Mouse (Mus musculus) hindbrain, embryonic 15.5 days (tissue): ENCODE data around the gene L3mbtl3. TPM values are rescaled to one million over a fixed set of nuclear protein-coding genes. Genes with fewer than 3 reads are reported as not detected.

Source experiments
- ATAC-seq: fragments of 200-750 bp; cut with Nextera tagmentation; 2 replicates; pipeline ENCODE4 v1.8.0; 2017; ENCODE audit warnings: low read depth, moderate number of reproducible peaks, moderate TSS enrichment; ENCODE audit not compliant: low FRiP score
- H3K27ac ChIP-seq: fragments of 300-500 bp; sonication (generic); replicated peaks from 2 replicates; pipeline ENCODE4 v1.5.1; 2015; ENCODE audit warnings: mild to moderate bottlenecking, inconsistent platforms
- H3K27me3 ChIP-seq: fragments of 300-500 bp; sonication (generic); 2 replicates; pipeline ENCODE4 v1.6.1; 2015; ENCODE audit warnings: control low read depth, inconsistent platforms
- H3K36me3 ChIP-seq: fragments of 300-500 bp; sonication (generic); 2 replicates; pipeline ENCODE4 v1.6.1; 2015; ENCODE audit warnings: control low read depth, inconsistent platforms
- H3K4me1 ChIP-seq: fragments of 300-500 bp; sonication (generic); replicated peaks from 2 replicates; pipeline ENCODE4 v1.6.1; 2015; ENCODE audit warnings: control low read depth, inconsistent platforms
- H3K4me2 ChIP-seq: fragments of 300-500 bp; sonication (generic); 2 replicates; pipeline ENCODE4 v1.6.1; 2015; ENCODE audit warnings: moderate library complexity, mild to moderate bottlenecking, inconsistent platforms
- H3K4me3 ChIP-seq: fragments of 300-500 bp; sonication (generic); 2 replicates; pipeline ENCODE4 v1.5.1; 2015; ENCODE audit warnings: mild to moderate bottlenecking, inconsistent platforms
- H3K9ac ChIP-seq: fragments of 300-500 bp; sonication (generic); 2 replicates; pipeline ENCODE4 v1.6.1; 2015; ENCODE audit warnings: inconsistent platforms
- H3K9me3 ChIP-seq: fragments of 300-500 bp; sonication (generic); 2 replicates; pipeline ENCODE4 v1.6.1; 2016; ENCODE audit warnings: control low read depth, inconsistent platforms
- WGBS: fragments of 180-500 bp; shearing (Covaris S2); methylation state at CpG from one replicate; pipeline ENCODE4 v1.1.7; 2015; 5-methylcytosine and 5-hydroxymethylcytosine counted together
- microRNA-seq: library from miRNA; unstranded; fragments of <30 nt; microRNA quantifications from one replicate; pipeline ENCODE4, GENCODE M21; 2016
- polyA plus RNA-seq: library from polyadenylated mRNA; unstranded; fragments of >200 nt; fragmentation: Nextera tagmentation; extraction: Ambion mirVana; gene quantifications from 2 replicates; pipeline ENCODE4 v1.2.1, GENCODE M21; 2015

Gene L3mbtl3
- polyA plus RNA-seq, 1 experiment from 2014 or later: 24.5 TPM

GRCm38 (mm10) chr10:26228187-26228586 lies 147.6 kb downstream of the L3mbtl3 start:
- Histone ChIP-seq H3K27ac (no peak overlapping the region), H3K9ac (no peak overlapping the region), H3K4me3 (no peak overlapping the region), H3K4me1 (no peaks in the 10 kb centered on the region), H3K4me2 (no peak overlapping the region), H3K36me3 (no peaks in the 10 kb centered on the region), H3K9me3 (no peaks in the 10 kb centered on the region), H3K27me3 (no peaks in the 10 kb centered on the region)
- ATAC-seq: no peak

- Histone ChIP-seq H3K27ac (no peak overlapping the region), H3K4me3 (no peak overlapping the region), H3K36me3 (no peaks in the 10 kb centered on the region), H3K4me2 (no peak overlapping the region), H3K9ac (no peak overlapping the region), H3K9me3 (no peaks in the 10 kb centered on the region), H3K27me3 (no peaks in the 10 kb centered on the region), H3K4me1 (no peaks in the 10 kb centered on the region)
- no peak for ATAC-seq
- WGBS: 65% methylated on average over 2 of the region's 2 CpGs
Observed at GRCm38 (mm10) chr10:26226734-26227133, 149.0 kb downstream of the L3mbtl3 start.

GRCm38 (mm10) chr10:26226241-26226640 lies 149.5 kb downstream of the L3mbtl3 start:
- no peak overlapping the region for H3K4me3 ChIP-seq
- WGBS: 91% methylated on average over 5 of the region's 5 CpGs
- no peaks in the 10 kb centered on the region for H3K9me3 ChIP-seq
- H3K36me3 ChIP-seq: no peaks in the 10 kb centered on the region
- H3K9ac ChIP-seq: no peak overlapping the region
- H3K4me1 ChIP-seq: no peaks in the 10 kb centered on the region
- no peak overlapping the region for H3K27ac ChIP-seq
- no peak overlapping the region for H3K4me2 ChIP-seq
- ATAC-seq: no peak
- H3K27me3 ChIP-seq: no peaks in the 10 kb centered on the region

Small RNAs within 50 kb of the gene (microRNA-seq; reads per million reads assigned to microRNA genes)
- gene Gm27754: not detected

Other genes with a start within 250 kb of the L3mbtl3 start
- 0.66 and 0.69 TPM in 2 replicates for gene Samd3, start 146.3 kb downstream of the L3mbtl3 start, polyA plus RNA-seq